24 mouse cellular contexts compared by ENCODE assay signal in genomic region chr3:96467641-96468040, GRCm38 (mm10). TPM values are rescaled to one million over a fixed set of nuclear protein-coding genes. Genes with fewer than 3 reads are reported as not detected.
"Had no signal": no experiment of that assay in that cellular context is flagged by ENCODE, and none has a peak within 500 bp of the region (broad histone marks: within the 10 kb centered on the region; RNA-seq: fewer than 3 reads in every experiment).

No protein-coding gene starts in this region.

- H3K36me3 ChIP-seq: midbrain, embryonic 10.5 days; midbrain, embryonic 12.5 days; neural tube, embryonic 13.5 days; neural tube, embryonic 15.5 days; stomach, embryonic 15.5 days had no signal

- H3K27ac ChIP-seq: midbrain, embryonic 10.5 days; midbrain, embryonic 12.5 days; neural tube, embryonic 13.5 days; neural tube, embryonic 15.5 days; stomach, embryonic 15.5 days; stomach, postnatal 0 days had no signal

- H3K4me3 ChIP-seq: midbrain, embryonic 10.5 days; midbrain, embryonic 12.5 days; myocyte; neural tube, embryonic 13.5 days; neural tube, embryonic 15.5 days; stomach, embryonic 15.5 days had no signal

- H3K4me1 ChIP-seq: neural tube, embryonic 13.5 days; stomach, embryonic 15.5 days had no signal

- DNase-seq: lung, adult 18-20 months; lung, embryonic 14.5 days; lung, postnatal 10 days; lung, postnatal 4 days; midbrain, embryonic 14.5 days; retina, postnatal 1 day; right cerebral cortex, adult 18-20 months; right cerebral cortex, postnatal 25 days; right cerebral cortex, postnatal 4 days; spleen, adult 18-20 months; thymus, adult 2 months; thymus, postnatal 25 days; thymus, postnatal 4 days had no signal

- H3K4me2 ChIP-seq: lung, embryonic 14.5 days; midbrain, embryonic 12.5 days; neural tube, embryonic 13.5 days; neural tube, embryonic 15.5 days; stomach, embryonic 15.5 days had no signal

- H3K9me3 ChIP-seq: midbrain, embryonic 10.5 days; midbrain, embryonic 12.5 days; neural tube, embryonic 13.5 days; neural tube, embryonic 15.5 days; stomach, embryonic 15.5 days had no signal

- ATAC-seq: midbrain, embryonic 16.5 days had no signal

- H3K9ac ChIP-seq: lung, embryonic 14.5 days; midbrain, embryonic 12.5 days; neural tube, embryonic 13.5 days; neural tube, embryonic 15.5 days; stomach, embryonic 15.5 days had no signal

RNA-seq across cellular contexts. Expression of gene BC107364, which starts 15.5 kb away (rescaled TPM):
- polyA plus RNA-seq: liver, embryonic 16.5 days; lung, embryonic 14.5 days; midbrain, embryonic 12.5 days; midbrain, embryonic 14.5 days; midbrain, embryonic 16.5 days; myocyte; neural tube, embryonic 11.5 days; neural tube, embryonic 13.5 days; neural tube, embryonic 15.5 days; small intestine, adult 2 months had no signal

RNA-seq across cellular contexts. Expression of gene Hfe2, which starts 57.3 kb away (rescaled TPM):
- polyA plus RNA-seq: small intestine, adult 2 months had no signal
